In the genomic region with DNA sequence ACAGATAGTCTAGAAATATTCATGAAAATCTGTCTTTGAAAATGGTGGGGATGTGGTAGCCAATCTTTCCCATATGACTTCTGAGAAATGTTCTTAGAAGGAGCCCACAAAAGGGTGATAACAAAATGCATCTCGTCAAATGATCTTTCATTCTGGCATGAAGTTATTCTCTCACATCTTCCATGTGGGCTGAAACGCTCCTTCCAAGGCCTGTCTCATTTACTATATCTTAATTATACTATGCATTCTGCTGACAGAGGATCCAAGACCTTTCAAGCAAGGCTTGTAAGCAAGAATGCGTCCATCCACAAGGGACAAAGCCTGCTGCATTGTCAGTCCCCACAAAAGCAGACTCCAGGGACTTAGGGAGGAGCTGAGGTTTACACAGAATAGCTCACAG, we compare ENCODE assay signal across 20 mouse cellular contexts.
DNase-seq lines count a peak whose midpoint lies in the region; ATAC-seq lines count a peak whose summit lies in the region.
"Had no signal": no experiment of that assay in that cellular context is flagged by ENCODE, and none has a peak within 500 bp of the region (broad histone marks: within the 10 kb centered on the region; RNA-seq: fewer than 3 reads in every experiment).

No protein-coding gene starts in this region.

- H3K27me3 ChIP-seq in midbrain, embryonic 10.5 days (ENCODE audit: low read depth, poor library complexity, severe bottlenecking): peaks cover 8% of the 10 kb centered on the region; the same call in 1 of the 2 replicates
- no peaks in the 10 kb centered on the region for H3K27me3 ChIP-seq in midbrain, embryonic 16.5 days (ENCODE audit: control insufficient read depth, insufficient read depth, low read depth, low read length)
- H3K27me3 ChIP-seq in hindbrain, embryonic 15.5 days: no peaks in the 10 kb centered on the region
- no peaks in the 10 kb centered on the region for H3K27me3 ChIP-seq in embryonic facial prominence, embryonic 10.5 days (replicated peaks; ENCODE audit: low read depth, poor library complexity, severe bottlenecking)
- H3K27me3 ChIP-seq: heart, embryonic 15.5 days; limb, embryonic 12.5 days; liver, embryonic 12.5 days; stomach, embryonic 15.5 days had no signal

- no peak overlapping the region for H3K9ac ChIP-seq in midbrain, embryonic 16.5 days (ENCODE audit: low read depth, low read length)
- no peak overlapping the region for H3K9ac ChIP-seq in hindbrain, embryonic 15.5 days
- H3K9ac ChIP-seq: heart, embryonic 15.5 days; limb, embryonic 12.5 days; liver, embryonic 12.5 days; stomach, embryonic 15.5 days had no signal

- peak; percentile 17 for DNase-seq in midbrain, embryonic 10.5 days (ENCODE audit: low spot score)
- peak; percentile 60 for DNase-seq in brain, embryonic 18.5 days (ENCODE audit: low read depth, low spot score)
- DNase-seq in embryo, embryonic 11 days: peak; percentile 27
- DNase-seq in right cerebral cortex, adult 18-20 months: no peak
- DNase-seq in embryonic facial prominence, embryonic 10.5 days (ENCODE audit: low spot score): no peak
- DNase-seq: adrenal gland, adult 8-10 months; cerebellum, adult 11 months; cerebellum, postnatal 10 days; gastrocnemius, postnatal 14 days; kidney, adult 11 months; lung, adult 2 months; right cerebral cortex, postnatal 25 days; thymus, adult 18-20 months; thymus, postnatal 4 days had no signal

- H3K4me2 ChIP-seq in midbrain, embryonic 16.5 days (ENCODE audit: low read length): no peak overlapping the region
- no peak overlapping the region for H3K4me2 ChIP-seq in hindbrain, embryonic 15.5 days
- H3K4me2 ChIP-seq: heart, embryonic 15.5 days; limb, embryonic 12.5 days; liver, embryonic 12.5 days; stomach, embryonic 15.5 days had no signal

- no peaks in the 10 kb centered on the region for H3K9me3 ChIP-seq in midbrain, embryonic 10.5 days (replicated peaks)
- H3K9me3 ChIP-seq in midbrain, embryonic 16.5 days (replicated peaks; ENCODE audit: control insufficient read depth, low read length, poor library complexity, severe bottlenecking): no peaks in the 10 kb centered on the region
- H3K9me3 ChIP-seq in hindbrain, embryonic 15.5 days: no peaks in the 10 kb centered on the region
- H3K9me3 ChIP-seq in embryonic facial prominence, embryonic 10.5 days: no peaks in the 10 kb centered on the region
- H3K9me3 ChIP-seq: heart, embryonic 15.5 days; limb, embryonic 12.5 days; liver, embryonic 12.5 days; stomach, embryonic 15.5 days had no signal

- 42% methylated on average over 3 of the region's 3 CpGs for WGBS in midbrain, embryonic 10.5 days
- WGBS in midbrain, embryonic 16.5 days: 20% methylated on average over 3 of the region's 3 CpGs
- 29% methylated on average over 3 of the region's 3 CpGs for WGBS in hindbrain, embryonic 15.5 days
- 66% methylated on average over 3 of the region's 3 CpGs for WGBS in embryonic facial prominence, embryonic 10.5 days

- peaks cover 11% of the 10 kb centered on the region for H3K36me3 ChIP-seq in midbrain, embryonic 10.5 days
- no peaks in the 10 kb centered on the region for H3K36me3 ChIP-seq in midbrain, embryonic 16.5 days (ENCODE audit: control insufficient read depth, insufficient read depth, low read length)
- H3K36me3 ChIP-seq in hindbrain, embryonic 15.5 days: no peaks in the 10 kb centered on the region
- peaks cover 2% of the 10 kb centered on the region for H3K36me3 ChIP-seq in embryonic facial prominence, embryonic 10.5 days (replicated peaks)
- H3K36me3 ChIP-seq: stomach, embryonic 15.5 days had no signal

- ATAC-seq in midbrain, embryonic 16.5 days: no peak
- no peak for ATAC-seq in hindbrain, embryonic 15.5 days (ENCODE audit: low FRiP score, low read depth)
- ATAC-seq: liver, embryonic 12.5 days had no signal

- H3K27ac ChIP-seq in midbrain, embryonic 10.5 days (replicated peaks): no peak overlapping the region
- H3K27ac ChIP-seq in midbrain, embryonic 16.5 days (ENCODE audit: low read length): no peak overlapping the region
- peak overlapping the region; percentile 21; the same call in 1 of the 2 replicates for H3K27ac ChIP-seq in hindbrain, embryonic 15.5 days (replicated peaks)
- H3K27ac ChIP-seq in embryonic facial prominence, embryonic 10.5 days (replicated peaks): no peak overlapping the region
- H3K27ac ChIP-seq: heart, embryonic 15.5 days; limb, embryonic 12.5 days; liver, embryonic 12.5 days; stomach, embryonic 15.5 days had no signal

- peaks cover 18% of the 10 kb centered on the region for H3K4me1 ChIP-seq in midbrain, embryonic 10.5 days
- no peaks in the 10 kb centered on the region; the same call in 1 of the 2 replicates for H3K4me1 ChIP-seq in midbrain, embryonic 16.5 days (ENCODE audit: control insufficient read depth, insufficient read depth, low read length)
- H3K4me1 ChIP-seq in hindbrain, embryonic 15.5 days (replicated peaks): peaks cover 13% of the 10 kb centered on the region
- H3K4me1 ChIP-seq in embryonic facial prominence, embryonic 10.5 days: no peaks in the 10 kb centered on the region
- H3K4me1 ChIP-seq: limb, embryonic 12.5 days; liver, embryonic 12.5 days; stomach, embryonic 15.5 days had no signal

- H3K4me3 ChIP-seq in midbrain, embryonic 10.5 days: no peak overlapping the region
- no peak overlapping the region for H3K4me3 ChIP-seq in midbrain, embryonic 16.5 days (ENCODE audit: low read depth, low read length)
- no peak overlapping the region for H3K4me3 ChIP-seq in hindbrain, embryonic 15.5 days
- no peak overlapping the region for H3K4me3 ChIP-seq in embryonic facial prominence, embryonic 10.5 days
- H3K4me3 ChIP-seq: heart, embryonic 15.5 days; limb, embryonic 12.5 days; liver, embryonic 12.5 days; stomach, embryonic 15.5 days had no signal

Comparison
In these comparisons a context has a peak if more than half of its experiments do, and no peak if none do; other contexts are left out.
1. DNase-seq: peak in midbrain, embryonic 10.5 days (single experiment), brain, embryonic 18.5 days (single experiment) and embryo, embryonic 11 days (single experiment); none in right cerebral cortex, adult 18-20 months (single experiment) and embryonic facial prominence, embryonic 10.5 days (single experiment).